Mouse (Mus musculus): ENCODE results near the gene Cox7c. TPM values are rescaled to one million over a fixed set of nuclear protein-coding genes. Genes with fewer than 3 reads are reported as not detected.
"Not testable (repeated sequence)": the region's sequence is repeated elsewhere in the genome, so short reads cannot be mapped to it uniquely, and the experiment has no call there.

Gene Cox7c
- 695 and 738 TPM in 2 replicates for polyA plus RNA-seq (2015; fragmentation: Nextera tagmentation; extraction: Ambion mirVana)

- Histone ChIP-seq H3K27ac (peak within 1 kb of the TSS; percentile 92), H3K4me2 (replicated peaks) (peak within 1 kb of the TSS; percentile 64), H3K9ac (replicated peaks) (peak within 1 kb of the TSS; percentile 96), H3K4me3 (replicated peaks) (peak within 1 kb of the TSS; percentile 82), H3K9me3 (no peaks in the 10 kb centered on the region), H3K4me1 (replicated peaks) (peaks cover 3% of the 10 kb centered on the region; the same call in 1 of the 2 replicates), H3K36me3 (peaks cover 11% of the 10 kb centered on the region), H3K27me3 (no peaks in the 10 kb centered on the region)
- ATAC-seq, result peak; percentile 99
- WGBS, result 0% methylated on average over 51 of the region's 51 CpGs
Measured at GRCm38 (mm10) chr13:86046254-86046951, at the start of gene Cox7c. Gene Cox7c, minus strand, starts transcription at chr13:86046904.

DNA sequence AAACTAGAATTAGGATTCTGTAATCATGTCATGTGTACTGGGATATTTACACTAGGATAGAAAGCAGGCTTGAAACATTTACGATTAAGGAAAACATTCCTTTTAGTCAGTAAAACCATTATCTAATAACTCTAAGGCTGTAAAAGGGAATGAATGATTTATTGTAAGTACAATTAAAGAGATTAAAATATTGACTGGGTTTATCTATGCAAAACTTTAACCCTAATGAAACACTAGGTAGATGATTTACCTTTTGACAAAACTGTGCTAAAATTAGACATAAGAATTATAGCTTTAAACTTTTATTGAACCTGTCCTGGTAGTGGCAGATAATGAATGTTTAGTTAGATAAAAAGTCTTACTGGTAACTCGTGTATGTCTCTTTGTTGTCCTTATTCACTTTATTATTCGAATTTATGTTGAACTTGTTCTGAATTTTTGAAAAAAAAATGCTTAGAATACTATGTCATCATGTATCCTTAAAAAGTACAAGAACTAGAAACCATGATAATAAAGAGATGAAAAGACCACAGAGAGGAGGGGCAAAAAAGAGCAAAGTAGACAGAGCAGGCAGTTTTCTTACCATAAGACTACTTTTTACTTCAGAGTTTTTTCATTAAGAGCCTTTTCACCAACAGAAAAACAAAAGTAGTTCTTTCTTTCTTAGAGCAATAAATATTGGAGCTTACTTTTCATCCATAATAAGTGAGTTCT, 21.5 kb upstream of the Cox7c start:
- no peaks in the 10 kb centered on the region for H3K9me3 ChIP-seq
- ATAC-seq, result no peak
- 78% methylated on average over 3 of the region's 3 CpGs for WGBS

DNA sequence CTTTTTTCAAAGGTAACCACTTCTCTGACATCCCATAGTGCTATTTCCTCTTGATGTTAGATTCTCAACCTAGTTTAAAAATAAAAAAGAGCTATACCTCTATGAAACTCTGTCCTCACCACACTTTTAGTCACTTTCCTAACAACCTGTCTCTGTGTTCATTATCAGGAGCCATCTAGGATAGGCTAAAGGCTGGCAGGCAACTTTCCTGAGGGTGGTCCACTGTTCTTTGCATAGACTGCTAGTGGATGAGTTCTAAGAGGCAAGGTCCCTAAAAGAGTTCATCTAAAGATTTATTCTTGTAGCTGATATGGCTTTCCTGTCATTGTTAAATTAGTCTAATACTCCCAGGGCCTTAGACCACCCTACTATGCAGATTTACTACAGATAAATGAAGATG, 20.8 kb upstream of the Cox7c start:
- H3K27ac ChIP-seq, result no peak overlapping the region
- H3K9me3 ChIP-seq, result no peaks in the 10 kb centered on the region
- no peaks in the 10 kb centered on the region for H3K4me1 ChIP-seq (replicated peaks)
- no peak for ATAC-seq
- no peaks in the 10 kb centered on the region for H3K27me3 ChIP-seq
- H3K4me2 ChIP-seq (replicated peaks), result no peak overlapping the region
- no peak overlapping the region for H3K9ac ChIP-seq (replicated peaks)
- H3K4me3 ChIP-seq (replicated peaks), result no peak overlapping the region
- H3K36me3 ChIP-seq, result no peaks in the 10 kb centered on the region

More for the DNA sequence above, 21.5 kb upstream of the Cox7c start:
- no peaks in the 10 kb centered on the region for H3K4me1 ChIP-seq (replicated peaks)
- H3K27ac ChIP-seq, result no peak overlapping the region
- H3K4me3 ChIP-seq (replicated peaks), result no peak overlapping the region
- no peaks in the 10 kb centered on the region for H3K27me3 ChIP-seq
- H3K36me3 ChIP-seq, result no peaks in the 10 kb centered on the region
- no peak overlapping the region for H3K4me2 ChIP-seq (replicated peaks)
- no peak overlapping the region for H3K9ac ChIP-seq (replicated peaks)

- ATAC-seq; H3K9ac ChIP-seq (replicated peaks); H3K9me3 ChIP-seq; H3K4me1 ChIP-seq (replicated peaks); H3K36me3 ChIP-seq; H3K4me3 ChIP-seq (replicated peaks); H3K27ac ChIP-seq; H3K4me2 ChIP-seq (replicated peaks); H3K27me3 ChIP-seq: not testable (repeated sequence)
- 34% methylated on average over 8 of the region's 8 CpGs for WGBS
Measured at GRCm38 (mm10) chr13:86054091-86054490, 7.4 kb upstream of the Cox7c start.

- H3K9me3 ChIP-seq, result no peaks in the 10 kb centered on the region
- H3K9ac ChIP-seq (replicated peaks), result no peak overlapping the region
- no peaks in the 10 kb centered on the region for H3K27me3 ChIP-seq
- H3K4me1 ChIP-seq (replicated peaks), result no peaks in the 10 kb centered on the region
- ATAC-seq, result no peak
- H3K4me3 ChIP-seq (replicated peaks), result no peak overlapping the region
- WGBS, result 73% methylated on average over 7 of the region's 7 CpGs
- H3K36me3 ChIP-seq, result no peaks in the 10 kb centered on the region
- no peak overlapping the region for H3K27ac ChIP-seq
- no peak overlapping the region for H3K4me2 ChIP-seq (replicated peaks)
Measured at GRCm38 (mm10) chr13:86004907-86005675, 41.6 kb downstream of the Cox7c start.
